Mouse (Mus musculus): ENCODE data around the gene Gm32687.
"Not testable (repeated sequence)": the region's sequence is repeated elsewhere in the genome, so short reads cannot be mapped to it uniquely, and the experiment has no call there.

Gm32687 gene

GRCm38 (mm10) chr10:81863409-81864407, at the start of gene Gm32687:
Gene Gm32687 (plus strand): TSS chr10:81863934.
- DNase-seq = peak; percentile 2

- not testable (repeated sequence) for DNase-seq
These were observed 17.5 kb upstream of the Gm32687 start for GRCm38 (mm10) chr10:81846219-81846618.

DNA sequence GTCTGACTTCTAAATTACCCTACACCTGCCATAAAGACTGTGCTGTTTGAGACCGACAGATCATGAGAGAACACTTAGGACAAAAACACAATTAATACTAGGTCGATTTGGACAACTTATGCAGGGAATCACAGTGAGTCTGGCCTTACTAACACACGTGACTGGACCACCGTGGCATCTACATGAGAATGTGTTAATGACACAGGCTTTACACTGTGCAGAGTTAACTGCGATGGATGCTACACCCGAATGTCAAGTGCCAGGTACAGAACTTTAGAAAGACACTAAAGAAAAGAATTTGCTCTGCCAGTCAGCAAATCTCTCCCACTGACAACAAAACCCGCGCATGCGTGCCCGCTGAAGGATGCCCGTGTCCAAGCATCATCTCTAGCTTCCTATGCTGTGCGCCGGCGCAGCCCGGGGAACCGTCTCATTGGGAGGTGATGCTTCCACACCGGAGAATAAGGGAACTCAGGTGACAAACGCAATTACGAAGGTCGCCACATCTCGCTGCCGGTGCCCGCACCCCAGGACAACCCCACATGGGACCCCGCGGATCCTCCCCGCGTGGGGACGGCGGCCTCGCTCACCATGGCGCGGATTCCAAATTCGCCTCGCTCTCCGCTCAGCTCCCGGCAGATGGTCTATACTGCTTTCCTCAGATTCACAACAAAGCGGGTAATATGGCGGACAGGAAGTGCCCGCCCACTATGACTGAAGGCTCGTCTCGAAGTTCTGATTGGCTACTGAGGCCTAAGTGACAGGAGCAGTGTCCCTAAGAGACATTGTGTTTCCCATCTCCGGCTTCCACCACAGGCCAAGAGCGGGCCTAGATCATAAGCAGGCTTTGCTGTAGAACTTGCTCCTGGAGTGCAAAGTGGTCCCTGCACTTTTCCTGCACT, 66.4 kb downstream of the Gm32687 start, which contains the start of gene Zfp781:
Zfp781 (minus strand) TSS at position 639 of the 902 bp plus-strand sequence.
- not testable (repeated sequence) for DNase-seq

Measured in kidney, adult 18-20 months (tissue).